Mouse (Mus musculus) midbrain, postnatal 0 days (tissue): ENCODE measurements at regions not wholly inside any gene's neighbourhood (a gene's known extent, or its start where the extent isn't known, plus 50 kb on each side); places are given as distances from the start of the nearest gene placed in this dataset.

Source experiments
- ATAC-seq: fragments of 200-750 bp; cut with Nextera tagmentation; 2 replicates; pipeline ENCODE4 v1.8.0; 2017; ENCODE audit warnings: moderate number of reproducible peaks, mild to moderate bottlenecking, moderate TSS enrichment, moderate library complexity; ENCODE audit not compliant: low FRiP score
- DNase-seq: peaks from one replicate; pipeline ENCODE4 v3.0.0-alpha.2; 2015; ENCODE audit warnings: low spot score
- H3K27ac ChIP-seq: fragments of 300-500 bp; sonication (generic); 2 replicates; pipeline ENCODE4 v1.5.1; 2014; ENCODE audit warnings: low read depth, mild to moderate bottlenecking, low read length, mixed read lengths
- H3K27me3 ChIP-seq: fragments of 300-500 bp; sonication (generic); 2 replicates; pipeline ENCODE4 v1.6.1; 2014; ENCODE audit warnings: low read length, control low read depth, mixed read lengths; ENCODE audit not compliant: insufficient read depth
- H3K36me3 ChIP-seq: fragments of 300-500 bp; sonication (generic); 2 replicates; pipeline ENCODE4 v1.6.1; 2014; ENCODE audit warnings: low read length, control low read depth, mixed read lengths; ENCODE audit not compliant: insufficient read depth
- H3K4me1 ChIP-seq: fragments of 300-500 bp; sonication (generic); 2 replicates; pipeline ENCODE4 v1.6.1; 2014; ENCODE audit warnings: mild to moderate bottlenecking, control low read depth, antibody characterized with exemption, low read length, mixed read lengths; ENCODE audit not compliant: insufficient read depth
- H3K4me2 ChIP-seq: fragments of 300-500 bp; sonication (generic); 2 replicates; pipeline ENCODE4 v1.6.1; 2014; ENCODE audit warnings: low read depth, mild to moderate bottlenecking, low read length, mixed read lengths; ENCODE audit not compliant: poor library complexity, severe bottlenecking
- H3K4me3 ChIP-seq: fragments of 300-500 bp; sonication (generic); 2 replicates; pipeline ENCODE4 v1.5.1; 2014; ENCODE audit warnings: low read depth, mild to moderate bottlenecking, low read length, moderate library complexity
- H3K9ac ChIP-seq: fragments of 300-500 bp; sonication (generic); replicated peaks from 2 replicates; pipeline ENCODE4 v1.6.1; 2014; ENCODE audit warnings: mild to moderate bottlenecking, low read length, moderate library complexity, mixed read lengths; ENCODE audit not compliant: poor library complexity, severe bottlenecking
- H3K9me3 ChIP-seq: fragments of 300-500 bp; sonication (generic); 2 replicates; pipeline ENCODE4 v1.6.1; 2016; ENCODE audit warnings: low read length, control low read depth
- CTCF ChIP-seq: IDR thresholded peaks from 2 replicates; pipeline ENCODE4 v1.5.1; 2016; ENCODE audit warnings: antibody characterized with exemption, mild to moderate bottlenecking
- WGBS: fragments of 180-500 bp; shearing (Covaris S2); extraction: QIAGEN DNeasy Blood & Tissue Kit; methylation state at CpG from one replicate; pipeline ENCODE4 v1.1.7; 2014; 5-methylcytosine and 5-hydroxymethylcytosine counted together

GRCm38 (mm10) chr9:41273171-41273781 is 111.8 kb upstream of the Ubash3b start:
- H3K9me3 ChIP-seq, result no peaks in the 10 kb centered on the region
- H3K27me3 ChIP-seq, result no peaks in the 10 kb centered on the region
- under 1% methylated on average over 18 of the region's 18 CpGs for WGBS
- H3K4me3 ChIP-seq, result peak overlapping the region; percentile 36
- DNase-seq (peak; percentile 81), ATAC-seq (peak; percentile 93)
- H3K27ac ChIP-seq, result peak overlapping the region; percentile 89
- H3K36me3 ChIP-seq, result no peaks in the 10 kb centered on the region
- peak overlapping the region; percentile 48 for H3K4me2 ChIP-seq
- H3K4me1 ChIP-seq, result peaks cover 3% of the 10 kb centered on the region; the same call in 1 of the 2 replicates
- peak overlapping the region; percentile 61 for H3K9ac ChIP-seq
- peak; percentile 42 for TF ChIP-seq CTCF

DNA sequence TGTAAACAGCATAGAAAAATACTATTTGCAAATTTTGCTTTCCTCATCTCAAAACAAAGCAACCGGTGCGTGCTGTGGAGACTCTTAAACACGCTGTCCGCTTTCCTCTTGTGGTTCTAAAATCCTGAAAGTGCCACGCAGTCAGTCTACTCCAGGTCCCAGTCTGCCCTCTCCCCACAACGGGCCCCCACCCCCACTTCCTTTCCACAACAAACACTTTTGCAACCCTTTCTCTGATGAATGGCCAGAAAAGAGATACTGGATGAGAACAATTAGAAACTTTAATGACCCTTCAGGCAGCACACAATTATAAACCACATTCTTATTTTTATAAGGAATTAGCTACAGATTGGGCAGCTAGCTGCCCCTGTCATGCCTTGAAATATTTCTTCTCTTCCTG is 111.1 kb upstream of the Ubash3b start:
- peak; percentile 14 for DNase-seq
- H3K27ac ChIP-seq, result peak overlapping the region; percentile 89
- no peaks in the 10 kb centered on the region for H3K27me3 ChIP-seq
- H3K4me3 ChIP-seq, result no peak overlapping the region
- no peaks in the 10 kb centered on the region for H3K9me3 ChIP-seq
- H3K4me2 ChIP-seq, result peak overlapping the region; percentile 48
- peaks cover 3% of the 10 kb centered on the region; the same call in 1 of the 2 replicates for H3K4me1 ChIP-seq
- 3% methylated on average over 6 of the region's 6 CpGs for WGBS
- ATAC-seq, result no peak
- H3K36me3 ChIP-seq, result no peaks in the 10 kb centered on the region
- no peak overlapping the region for H3K9ac ChIP-seq
- TF ChIP-seq CTCF, result no peak

- TF ChIP-seq CTCF, result no peak
- 42% methylated on average over 3 of the region's 3 CpGs for WGBS
- no peaks in the 10 kb centered on the region for H3K27me3 ChIP-seq
Measured at GRCm38 (mm10) chr9:41268112-41268511, 106.6 kb upstream of the Ubash3b start.

GRCm38 (mm10) chr9:41264485-41264884 is 103.0 kb upstream of the Ubash3b start:
- H3K9me3 ChIP-seq, result no peaks in the 10 kb centered on the region
- no peaks in the 10 kb centered on the region for H3K36me3 ChIP-seq
- no peaks in the 10 kb centered on the region for H3K4me1 ChIP-seq
- no peak overlapping the region for H3K27ac ChIP-seq
- H3K27me3 ChIP-seq, result no peaks in the 10 kb centered on the region
- TF ChIP-seq CTCF, result no peak
- H3K9ac ChIP-seq, result no peak overlapping the region
- ATAC-seq, result no peak
- H3K4me3 ChIP-seq, result no peak overlapping the region
- DNase-seq, result peak; percentile 81
- WGBS, result 39% methylated on average over 6 of the region's 6 CpGs
- H3K4me2 ChIP-seq, result no peak overlapping the region

More at GRCm38 (mm10) chr9:41268112-41268511, 106.6 kb upstream of the Ubash3b start:
- Histone ChIP-seq H3K9ac (no peak overlapping the region), H3K9me3 (no peaks in the 10 kb centered on the region), H3K4me3 (no peak overlapping the region), H3K4me1 (no peaks in the 10 kb centered on the region), H3K36me3 (no peaks in the 10 kb centered on the region), H3K27ac (no peak overlapping the region), H3K4me2 (no peak overlapping the region)
- ATAC-seq (no peak), DNase-seq (no peak)

DNA sequence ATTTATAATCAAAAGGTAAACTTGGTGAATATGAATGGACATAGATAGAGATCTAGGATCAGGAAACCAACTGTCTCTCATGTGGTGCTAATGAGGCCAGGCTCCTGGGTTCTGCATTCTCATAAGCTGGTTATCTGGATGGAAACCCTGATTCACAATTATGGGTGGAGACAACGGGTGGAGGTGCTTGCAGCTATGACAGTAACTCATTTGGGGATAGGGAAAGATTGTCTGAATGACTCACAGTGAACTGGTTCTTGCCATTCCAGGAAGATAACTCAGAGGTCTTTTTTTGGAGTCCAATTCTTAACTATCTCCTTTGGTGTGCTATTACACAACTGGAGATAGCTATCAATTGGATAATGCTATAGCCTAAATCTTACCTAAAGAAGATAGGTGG is 95.7 kb upstream of the Ubash3b start:
- 83% methylated on average over 1 of the region's 1 CpGs for WGBS
- no peak for TF ChIP-seq CTCF
- Histone ChIP-seq H3K27me3 (no peaks in the 10 kb centered on the region), H3K27ac (no peak overlapping the region), H3K4me1 (no peaks in the 10 kb centered on the region), H3K36me3 (no peaks in the 10 kb centered on the region), H3K9ac (no peak overlapping the region), H3K4me3 (no peak overlapping the region), H3K4me2 (no peak overlapping the region), H3K9me3 (no peaks in the 10 kb centered on the region)
- no peak for DNase-seq
- ATAC-seq, result no peak

DNA sequence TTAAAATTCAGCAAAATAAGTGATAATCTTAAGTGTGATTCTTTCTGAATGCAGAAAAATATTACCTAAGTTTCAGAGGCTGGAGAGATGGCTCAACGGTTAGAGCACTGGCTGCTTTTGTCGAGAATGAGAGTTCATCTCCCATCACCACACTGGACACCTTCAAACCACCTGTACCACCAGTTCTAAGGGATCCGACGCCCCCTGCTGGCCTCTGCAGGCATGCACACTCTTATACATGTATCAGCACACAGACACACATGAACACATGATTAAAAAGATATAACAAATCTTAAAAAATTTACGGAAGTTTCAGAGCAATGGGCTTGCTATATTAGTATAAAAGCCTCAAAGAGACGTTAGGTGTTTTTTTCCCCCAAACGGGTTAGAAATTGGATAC is 80.9 kb upstream of the Ubash3b start:
- ATAC-seq (no peak), DNase-seq (no peak)
- H3K4me3 ChIP-seq, result no peak overlapping the region

More for the DNA sequence above, 80.9 kb upstream of the Ubash3b start:
- H3K27me3 ChIP-seq, result no peaks in the 10 kb centered on the region
- TF ChIP-seq CTCF, result peak; percentile 31
- no peaks in the 10 kb centered on the region for H3K36me3 ChIP-seq
- H3K4me1 ChIP-seq, result no peaks in the 10 kb centered on the region
- no peak overlapping the region for H3K9ac ChIP-seq
- H3K4me2 ChIP-seq, result no peak overlapping the region
- H3K27ac ChIP-seq, result no peak overlapping the region
- H3K9me3 ChIP-seq, result no peaks in the 10 kb centered on the region
- 85% methylated on average over 7 of the region's 7 CpGs for WGBS
